Mouse (Mus musculus): ENCODE data around the gene Spry2. TPM values are rescaled to one million over a fixed set of nuclear protein-coding genes. Genes with fewer than 3 reads are reported as not detected.

Gene Spry2
- total and polyA plus RNA-seq, 3 experiments = 0.21 TPM; not detected in 2

DNA sequence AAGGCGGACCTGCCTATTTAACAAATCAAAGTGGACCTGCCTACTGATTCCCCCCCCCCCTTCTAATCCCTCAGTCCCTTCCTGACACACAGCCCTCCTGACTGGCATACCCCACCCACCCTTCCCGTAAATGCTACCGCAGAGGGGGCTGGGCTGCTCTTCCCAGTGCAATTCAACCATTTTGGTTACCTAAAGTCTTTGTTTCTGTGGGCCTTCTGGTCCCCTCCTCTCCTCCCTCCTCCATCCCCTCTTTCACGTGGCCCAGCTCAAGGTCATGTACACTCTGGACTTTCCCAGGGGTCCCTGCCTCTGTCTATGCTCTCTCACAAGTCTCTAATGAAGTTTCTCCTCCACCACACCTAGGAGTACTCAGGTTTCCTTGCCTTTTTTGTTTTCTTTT is 37.3 kb downstream of the Spry2 start:
- Histone ChIP-seq H3K9me3 (replicated peaks; ENCODE audit: low read length) (peaks cover 30% of the 10 kb centered on the region), H3K4me1 (ENCODE audit: control insufficient read depth in 1 of 2, insufficient read depth in 2 of 2) (no peaks in the 10 kb centered on the region), H3K36me3 (replicated peaks in 1 of 2; ENCODE audit: control insufficient read depth in 1 of 2, insufficient read depth in 1 of 2, low read length in 1 of 2) (no peaks in the 10 kb centered on the region), H3K4me2 (ENCODE audit: insufficient read depth, low read depth, poor library complexity, severe bottlenecking) (no peak overlapping the region), H3K79me2 (replicated peaks; ENCODE audit: control insufficient read depth, extremely low read depth, insufficient read depth, poor library complexity, severe bottlenecking) (no peaks in the 10 kb centered on the region), H3K9ac (ENCODE audit: insufficient read depth, low read depth) (no peak overlapping the region), H3K4me3 (replicated peaks in 1 of 3; ENCODE audit: low read depth in 2 of 3, low read length in 2 of 3, poor library complexity in 1 of 3) (no peak overlapping the region), H3K27ac (ENCODE audit: insufficient read depth, low read depth) (no peak overlapping the region), H3K27me3 (replicated peaks) (no peaks in the 10 kb centered on the region)
- TF ChIP-seq GABPA (IDR thresholded peaks at IDR 0.05; ENCODE audit: insufficient replicate concordance, low read depth, low read length) = no peak
- no peak for TF ChIP-seq MXI1 (IDR thresholded peaks at IDR 0.05; ENCODE audit: low read depth, low read length)
- TF ChIP-seq ELF1 (IDR thresholded peaks at IDR 0.05; ENCODE audit: low read depth, low read length) = no peak
- TF ChIP-seq MAX (IDR thresholded peaks at IDR 0.05; ENCODE audit: low read length) = no peak
- no peak for TF ChIP-seq E2F4 (IDR thresholded peaks at IDR 0.05; ENCODE audit: insufficient replicate concordance, low read depth, low read length)
- no peak for TF ChIP-seq MYC (IDR thresholded peaks at IDR 0.05; ENCODE audit: low read depth, low read length)
- TF ChIP-seq HCFC1 (IDR thresholded peaks at IDR 0.05; ENCODE audit: low read depth, low read length) = no peak
- TF ChIP-seq EP300 (IDR thresholded peaks at IDR 0.05; ENCODE audit: low read length) = no peak
- TF ChIP-seq USF1 (IDR thresholded peaks at IDR 0.05; ENCODE audit: low read depth, low read length) = no peak
- no peak for TF ChIP-seq UBTF (IDR thresholded peaks at IDR 0.05; ENCODE audit: low read depth, low read length)
- no peak for TF ChIP-seq POLR2A (IDR thresholded peaks at IDR 0.05; ENCODE audit: low read depth, low read length)
- no peak for TF ChIP-seq ETS1 (conservative IDR thresholded peaks at IDR 0.05; ENCODE audit: low read depth, low read length)
- TF ChIP-seq RAD21 (IDR thresholded peaks at IDR 0.05; ENCODE audit: low read depth, low read length) = no peak
- TF ChIP-seq POLR2AphosphoS2 (IDR thresholded peaks at IDR 0.05; ENCODE audit: low read depth, low read length) = no peak
- no peak for TF ChIP-seq USF2 (conservative IDR thresholded peaks at IDR 0.05; ENCODE audit: low read depth, low read length)
- TF ChIP-seq BHLHE40 (IDR thresholded peaks at IDR 0.05; ENCODE audit: low read depth, low read length) = no peak
- TF ChIP-seq MAFK (IDR thresholded peaks at IDR 0.05; ENCODE audit: insufficient replicate concordance, low read length) = no peak
- TF ChIP-seq CHD2 (IDR thresholded peaks at IDR 0.05; ENCODE audit: low read length) = no peak
- no peak for DNase-seq (ENCODE audit: extremely low read depth)
- in situ Hi-C loops (cut with MboI; ENCODE audit: low pct_ligation_motif_present, low pct_unique_long_range_greater_than_20kb, low sequenced_read_pairs) (no loop called here), dilution Hi-C loops (cut with MboI; ENCODE audit: extremely low pct_ligation_motif_present, extremely low pct_unique_long_range_greater_than_20kb, low sequenced_read_pairs) (no loop called here)

DNA sequence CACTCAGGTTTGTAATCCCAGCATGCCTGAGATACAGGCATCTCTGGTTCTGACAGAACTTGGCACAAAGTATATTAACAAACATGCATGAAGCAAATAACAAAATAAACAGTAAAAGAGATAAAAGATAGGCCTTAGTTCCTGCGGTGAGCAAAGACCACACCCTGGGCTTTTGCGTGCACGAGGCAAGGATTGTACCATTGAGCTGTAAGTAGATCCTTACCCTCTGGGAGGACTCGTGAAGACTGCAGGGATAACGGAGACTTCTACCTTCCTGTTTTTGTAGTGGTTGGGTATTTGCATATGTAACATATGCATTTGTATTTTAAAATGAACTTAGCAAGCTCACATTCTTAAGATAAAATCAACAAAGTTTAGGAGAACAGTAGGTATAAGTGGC is 37.7 kb downstream of the Spry2 start:
- no peaks in the 10 kb centered on the region for H3K36me3 ChIP-seq (replicated peaks in 1 of 2; ENCODE audit: control insufficient read depth in 1 of 2, insufficient read depth in 1 of 2, low read length in 1 of 2)
- no peaks in the 10 kb centered on the region for H3K79me2 ChIP-seq (replicated peaks; ENCODE audit: control insufficient read depth, extremely low read depth, insufficient read depth, poor library complexity, severe bottlenecking)
- no peak for DNase-seq (ENCODE audit: extremely low read depth)
- no peak overlapping the region for H3K4me2 ChIP-seq (ENCODE audit: insufficient read depth, low read depth, poor library complexity, severe bottlenecking)
- H3K27me3 ChIP-seq (replicated peaks) = no peaks in the 10 kb centered on the region
- in situ Hi-C loops (cut with MboI; ENCODE audit: low pct_ligation_motif_present, low pct_unique_long_range_greater_than_20kb, low sequenced_read_pairs) = no loop called here
- H3K4me1 ChIP-seq (ENCODE audit: control insufficient read depth in 1 of 2, insufficient read depth in 2 of 2) = no peaks in the 10 kb centered on the region
- H3K9ac ChIP-seq (ENCODE audit: insufficient read depth, low read depth) = no peak overlapping the region
- no peak overlapping the region for H3K27ac ChIP-seq (ENCODE audit: insufficient read depth, low read depth)
- no peak overlapping the region for H3K4me3 ChIP-seq (replicated peaks in 1 of 3; ENCODE audit: low read depth in 2 of 3, low read length in 2 of 3, poor library complexity in 1 of 3)
- TF ChIP-seq CHD2 (IDR thresholded peaks at IDR 0.05; ENCODE audit: low read length) = no peak
- no peak for TF ChIP-seq SMC3 (IDR thresholded peaks at IDR 0.05; ENCODE audit: low read depth, low read length)
- TF ChIP-seq MXI1 (IDR thresholded peaks at IDR 0.05; ENCODE audit: low read depth, low read length) = no peak
- no peak for TF ChIP-seq POLR2AphosphoS2 (IDR thresholded peaks at IDR 0.05; ENCODE audit: low read depth, low read length)
- TF ChIP-seq NELFE (IDR thresholded peaks at IDR 0.05; ENCODE audit: low read depth, low read length) = no peak
- no peak for TF ChIP-seq USF1 (IDR thresholded peaks at IDR 0.05; ENCODE audit: low read depth, low read length)
- no peak for TF ChIP-seq USF2 (conservative IDR thresholded peaks at IDR 0.05; ENCODE audit: low read depth, low read length)
- H3K9me3 ChIP-seq (replicated peaks; ENCODE audit: low read length) = peaks cover 29% of the 10 kb centered on the region
- dilution Hi-C loops (cut with MboI; ENCODE audit: extremely low pct_ligation_motif_present, extremely low pct_unique_long_range_greater_than_20kb, low sequenced_read_pairs) = no loop called here

All from CH12.LX (cell line).